Mouse (Mus musculus) MEL (cell line): ENCODE results near the gene Riox2.

Experiments
- CTCF ChIP-seq, 3 experiments: IDR thresholded peaks in 2 of 3; conservative IDR thresholded peaks in 1 of 3; 2 replicates each; pipeline ENCODE4 v1.5.1; 2011 to 2012; ENCODE audit warnings: low read length in 3 of 3, low read depth in 2 of 3, mild to moderate bottlenecking in 2 of 3, improper control_type of control experiment in 1 of 3, inconsistent platforms in 1 of 3, mixed read lengths in 1 of 3, moderate library complexity in 1 of 3; ENCODE audit not compliant: control insufficient read depth in 1 of 3, insufficient read depth in 1 of 3, poor library complexity in 1 of 3, severe bottlenecking in 1 of 3
- E2F4 ChIP-seq: IDR thresholded peaks from 2 replicates; pipeline ENCODE4 v1.6.1; 2011; ENCODE audit warnings: low read depth, low read length, improper control_type of control experiment, borderline replicate concordance
- ELF1 ChIP-seq: IDR thresholded peaks from 2 replicates; pipeline ENCODE4 v1.6.1; 2014; ENCODE audit warnings: low read depth, mild to moderate bottlenecking, inconsistent platforms, low read length, improper control_type of control experiment, moderate library complexity
- EP300 ChIP-seq, 2 experiments: IDR thresholded peaks; 2 replicates each; pipeline ENCODE4 v1.6.1; 2011; ENCODE audit warnings: improper control_type of control experiment in 2 of 2, low read length in 2 of 2, low read depth in 1 of 2, mild to moderate bottlenecking in 1 of 2
- ETS1 ChIP-seq: IDR thresholded peaks from 2 replicates; pipeline ENCODE4 v1.6.1; 2012; ENCODE audit warnings: low read depth, mild to moderate bottlenecking, inconsistent platforms, low read length, improper control_type of control experiment, moderate library complexity
- HCFC1 ChIP-seq: IDR thresholded peaks from 2 replicates; pipeline ENCODE4 v1.6.1; 2012; ENCODE audit warnings: low read depth, mild to moderate bottlenecking, inconsistent platforms, low read length, improper control_type of control experiment, moderate library complexity
- MAFK ChIP-seq: IDR thresholded peaks from 2 replicates; pipeline ENCODE4 v1.6.1; 2011; ENCODE audit warnings: low read depth, mild to moderate bottlenecking, low read length, improper control_type of control experiment, borderline replicate concordance
- MYB ChIP-seq: IDR thresholded peaks from 2 replicates; pipeline ENCODE4 v1.6.1; 2011; ENCODE audit warnings: mild to moderate bottlenecking, low read depth, low read length, improper control_type of control experiment
- POLR2A ChIP-seq, 2 experiments: IDR thresholded peaks; 2 replicates each; pipeline ENCODE4 v1.6.1; 2011 to 2012; ENCODE audit warnings: low read length in 2 of 2, mild to moderate bottlenecking in 2 of 2, control low read depth in 1 of 2, improper control_type of control experiment in 1 of 2, low read depth in 1 of 2, moderate library complexity in 1 of 2; ENCODE audit not compliant: control insufficient read depth in 1 of 2, insufficient read depth in 1 of 2, poor library complexity in 1 of 2
- RAD21 ChIP-seq: IDR thresholded peaks from 2 replicates; pipeline ENCODE4 v1.6.1; 2011; ENCODE audit warnings: mild to moderate bottlenecking, low read depth, low read length, improper control_type of control experiment
- SMC3 ChIP-seq: IDR thresholded peaks from 2 replicates; pipeline ENCODE4 v1.6.1; 2011; ENCODE audit warnings: low read depth, low read length, improper control_type of control experiment
- TCF12 ChIP-seq: IDR thresholded peaks from 2 replicates; pipeline ENCODE4 v1.6.1; 2014; ENCODE audit warnings: low read depth, mild to moderate bottlenecking, inconsistent platforms, low read length, improper control_type of control experiment, moderate library complexity
- USF2 ChIP-seq, 2 experiments: IDR thresholded peaks; 2 replicates each; pipeline ENCODE4 v1.6.1; 2011 to 2012; ENCODE audit warnings: improper control_type of control experiment in 2 of 2, low read length in 2 of 2, borderline replicate concordance in 1 of 2, inconsistent platforms in 1 of 2, low read depth in 1 of 2, mild to moderate bottlenecking in 1 of 2; ENCODE audit not compliant: insufficient read depth in 1 of 2

- TF ChIP-seq MAFK (no peak), EP300 (IDR thresholded peaks at IDR 0.05; ENCODE audit: low read depth in 1 of 2, low read length in 2 of 2) (no peak), CTCF (IDR thresholded peaks at IDR 0.05 in 2 of 3, conservative IDR thresholded peaks at IDR 0.05 in 1 of 3; ENCODE audit: control insufficient read depth in 1 of 3, insufficient read depth in 1 of 3, low read depth in 2 of 3, low read length in 3 of 3, poor library complexity in 1 of 3, severe bottlenecking in 1 of 3) (no peak), MYB (no peak), POLR2A (IDR thresholded peaks at IDR 0.05; ENCODE audit: control insufficient read depth in 1 of 2, insufficient read depth in 1 of 2, low read depth in 1 of 2, low read length in 2 of 2, poor library complexity in 1 of 2) (no peak), ETS1 (no peak), TCF12 (no peak), ELF1 (no peak), HCFC1 (no peak), E2F4 (no peak), USF2 (IDR thresholded peaks at IDR 0.05; ENCODE audit: borderline replicate concordance in 1 of 2, insufficient read depth in 1 of 2, low read depth in 1 of 2, low read length in 2 of 2) (no peak), SMC3 (no peak), RAD21 (no peak)
These were observed 43.6 kb upstream of the Riox2 start for GRCm38 (mm10) chr16:59427960-59428359.
